Mouse (Mus musculus): ENCODE data around the gene Ppm1h. TPM values are rescaled to one million over a fixed set of nuclear protein-coding genes. Genes with fewer than 3 reads are reported as not detected.
A peak's percentile ranks its signal among the peaks of the same experiment; 100 is the strongest.

Ppm1h gene
- polyA plus RNA-seq, 1 experiment from 2014 or later = 8.8 TPM

GRCm38 (mm10) chr10:122987671-122988128 is 309.1 kb downstream of the Ppm1h start:
- Histone ChIP-seq H3K9ac (ENCODE audit: low read length) (no peak overlapping the region), H3K4me2 (ENCODE audit: low read length) (no peak overlapping the region)

GRCm38 (mm10) chr10:122988372-122988771 is 309.8 kb downstream of the Ppm1h start:
- Histone ChIP-seq H3K27me3 (replicated peaks; ENCODE audit: control insufficient read depth, insufficient read depth, low read length) (no peaks in the 10 kb centered on the region), H3K9me3 (replicated peaks; ENCODE audit: control insufficient read depth, low read length) (no peaks in the 10 kb centered on the region), H3K4me3 (ENCODE audit: low read depth, low read length) (no peak overlapping the region), H3K4me2 (ENCODE audit: low read length) (no peak overlapping the region), H3K27ac (ENCODE audit: low read depth, low read length) (no peak overlapping the region), H3K36me3 (ENCODE audit: control insufficient read depth, insufficient read depth, low read length) (peaks cover 10% of the 10 kb centered on the region; the same call in 1 of the 2 replicates), H3K9ac (ENCODE audit: low read length) (no peak overlapping the region), H3K4me1 (ENCODE audit: control insufficient read depth, insufficient read depth, low read length) (peaks cover 17% of the 10 kb centered on the region)
- 86% methylated on average over 7 of the region's 7 CpGs for WGBS
- no peak for ATAC-seq
- no peak for DNase-seq (ENCODE audit: low spot score)

More at GRCm38 (mm10) chr10:122987671-122988128, 309.1 kb downstream of the Ppm1h start:
- H3K27me3 ChIP-seq (replicated peaks; ENCODE audit: control insufficient read depth, insufficient read depth, low read length) = no peaks in the 10 kb centered on the region
- H3K9me3 ChIP-seq (replicated peaks; ENCODE audit: control insufficient read depth, low read length) = no peaks in the 10 kb centered on the region
- ATAC-seq = no peak
- peaks cover 24% of the 10 kb centered on the region for H3K4me1 ChIP-seq (ENCODE audit: control insufficient read depth, insufficient read depth, low read length)
- H3K36me3 ChIP-seq (ENCODE audit: control insufficient read depth, insufficient read depth, low read length) = peaks cover 9% of the 10 kb centered on the region; the same call in 1 of the 2 replicates
- peak; percentile 76 for DNase-seq (ENCODE audit: low spot score)
- peak overlapping the region; percentile 35; the same call in 1 of the 2 replicates for H3K27ac ChIP-seq (ENCODE audit: low read depth, low read length)
- 26% methylated on average over 9 of the region's 9 CpGs for WGBS
- no peak overlapping the region for H3K4me3 ChIP-seq (ENCODE audit: low read depth, low read length)

- ATAC-seq (no peak), DNase-seq (ENCODE audit: low spot score) (peak; percentile 42)
- peaks cover 16% of the 10 kb centered on the region for H3K36me3 ChIP-seq (ENCODE audit: control insufficient read depth, insufficient read depth, low read length)
- H3K27ac ChIP-seq (ENCODE audit: low read depth, low read length) = no peak overlapping the region
- no peaks in the 10 kb centered on the region for H3K9me3 ChIP-seq (replicated peaks; ENCODE audit: control insufficient read depth, low read length)
- H3K4me2 ChIP-seq (ENCODE audit: low read length) = no peak overlapping the region
- H3K27me3 ChIP-seq (replicated peaks; ENCODE audit: control insufficient read depth, insufficient read depth, low read length) = no peaks in the 10 kb centered on the region
- peaks cover 10% of the 10 kb centered on the region for H3K4me1 ChIP-seq (ENCODE audit: control insufficient read depth, insufficient read depth, low read length)
- no peak overlapping the region for H3K4me3 ChIP-seq (ENCODE audit: low read depth, low read length)
- WGBS = 91% methylated on average over 9 of the region's 9 CpGs
- H3K9ac ChIP-seq (ENCODE audit: low read length) = no peak overlapping the region
Observed at GRCm38 (mm10) chr10:122989916-122990315, 311.4 kb downstream of the Ppm1h start.

GRCm38 (mm10) chr10:122990606-122991005 is 312.0 kb downstream of the Ppm1h start:
- Histone ChIP-seq H3K4me1 (ENCODE audit: control insufficient read depth, insufficient read depth, low read length) (peaks cover 10% of the 10 kb centered on the region), H3K9me3 (replicated peaks; ENCODE audit: control insufficient read depth, low read length) (no peaks in the 10 kb centered on the region), H3K4me2 (ENCODE audit: low read length) (no peak overlapping the region), H3K27ac (ENCODE audit: low read depth, low read length) (0 out of 2 replicates have a peak overlapping the region, but pooled peaks have one; percentile 46), H3K27me3 (replicated peaks; ENCODE audit: control insufficient read depth, insufficient read depth, low read length) (no peaks in the 10 kb centered on the region), H3K36me3 (ENCODE audit: control insufficient read depth, insufficient read depth, low read length) (peaks cover 23% of the 10 kb centered on the region), H3K4me3 (ENCODE audit: low read depth, low read length) (no peak overlapping the region), H3K9ac (ENCODE audit: low read length) (no peak overlapping the region)
- DNase-seq (ENCODE audit: low spot score) (no peak), ATAC-seq (no peak)
- 92% methylated on average over 6 of the region's 6 CpGs for WGBS

DNA sequence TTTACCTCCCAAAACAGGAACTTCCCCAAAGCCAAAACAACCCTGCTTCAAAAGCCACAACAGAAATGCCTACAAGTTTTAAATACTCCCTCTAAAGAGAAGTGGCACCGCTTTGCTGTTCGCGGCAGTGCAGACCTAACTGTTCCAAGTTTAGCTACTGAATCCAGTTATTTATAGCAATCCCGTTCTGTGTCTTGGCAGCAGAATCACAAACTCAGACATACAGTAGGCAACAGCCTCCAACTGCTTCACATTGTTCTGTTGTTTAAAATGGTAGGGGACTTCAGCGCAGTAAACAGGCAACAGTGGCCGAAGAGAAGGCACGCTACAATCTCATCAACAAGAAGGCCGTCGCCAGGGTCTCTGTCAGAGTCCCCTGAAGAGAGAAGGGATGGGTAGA is 312.5 kb downstream of the Ppm1h start:
- 85% methylated on average over 9 of the region's 9 CpGs for WGBS
- Histone ChIP-seq H3K9ac (ENCODE audit: low read length) (no peak overlapping the region), H3K27me3 (replicated peaks; ENCODE audit: control insufficient read depth, insufficient read depth, low read length) (no peaks in the 10 kb centered on the region), H3K36me3 (ENCODE audit: control insufficient read depth, insufficient read depth, low read length) (peaks cover 26% of the 10 kb centered on the region), H3K4me3 (ENCODE audit: low read depth, low read length) (no peak overlapping the region), H3K4me1 (ENCODE audit: control insufficient read depth, insufficient read depth, low read length) (peaks cover 10% of the 10 kb centered on the region), H3K27ac (ENCODE audit: low read depth, low read length) (0 out of 2 replicates have a peak overlapping the region, but pooled peaks have one; percentile 22), H3K9me3 (replicated peaks; ENCODE audit: control insufficient read depth, low read length) (no peaks in the 10 kb centered on the region), H3K4me2 (ENCODE audit: low read length) (no peak overlapping the region)
- DNase-seq (ENCODE audit: low spot score) (peak; percentile 55), ATAC-seq (no peak)

- ATAC-seq (no peak), DNase-seq (ENCODE audit: low spot score) (no peak)
- Histone ChIP-seq H3K9ac (ENCODE audit: low read length) (no peak overlapping the region), H3K4me3 (ENCODE audit: low read depth, low read length) (no peak overlapping the region), H3K4me1 (ENCODE audit: control insufficient read depth, insufficient read depth, low read length) (peaks cover 10% of the 10 kb centered on the region), H3K9me3 (replicated peaks; ENCODE audit: control insufficient read depth, low read length) (no peaks in the 10 kb centered on the region), H3K4me2 (ENCODE audit: low read length) (no peak overlapping the region), H3K27me3 (replicated peaks; ENCODE audit: control insufficient read depth, insufficient read depth, low read length) (no peaks in the 10 kb centered on the region), H3K36me3 (ENCODE audit: control insufficient read depth, insufficient read depth, low read length) (peaks cover 32% of the 10 kb centered on the region), H3K27ac (ENCODE audit: low read depth, low read length) (0 out of 2 replicates have a peak overlapping the region, but pooled peaks have one; percentile 22)
- 89% methylated on average over 9 of the region's 9 CpGs for WGBS
Observed at GRCm38 (mm10) chr10:122991648-122992047, 313.1 kb downstream of the Ppm1h start.

DNA sequence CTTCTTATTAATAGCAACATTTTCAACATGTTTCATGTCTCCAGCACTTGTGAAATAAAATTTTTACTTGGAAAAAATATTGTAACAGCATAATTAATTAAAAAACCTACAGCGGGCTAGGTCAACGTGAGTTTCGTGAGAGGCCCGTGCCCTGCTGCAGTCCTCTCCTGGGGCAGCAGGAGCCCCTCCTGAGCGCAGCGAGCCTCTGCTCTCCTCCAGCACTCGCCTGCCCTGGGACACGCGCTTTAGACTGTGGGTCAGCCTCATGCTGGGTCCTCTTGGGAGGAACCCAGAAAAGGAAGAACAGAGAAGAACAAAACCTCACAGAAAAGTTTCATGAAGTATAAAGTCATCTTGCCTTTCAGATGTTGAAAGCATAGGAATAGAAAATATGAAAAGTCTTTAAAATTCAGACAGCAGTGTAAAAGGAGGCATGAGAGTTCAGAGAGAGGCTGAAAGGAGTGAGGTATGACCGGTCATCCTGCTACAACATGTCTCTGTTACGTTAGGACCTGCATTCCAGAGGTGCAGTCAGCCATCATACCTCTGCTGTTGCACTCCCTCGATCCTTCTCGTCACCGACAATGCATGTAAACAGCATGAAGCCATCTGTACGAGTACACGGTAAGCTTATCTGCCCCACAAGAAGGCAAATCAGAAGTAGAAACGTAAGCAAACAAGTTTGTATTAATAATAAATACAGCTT is 316.0 kb downstream of the Ppm1h start:
- 70% methylated on average over 17 of the region's 17 CpGs for WGBS
- Histone ChIP-seq H3K36me3 (ENCODE audit: control insufficient read depth, insufficient read depth, low read length) (peaks cover 57% of the 10 kb centered on the region), H3K9me3 (replicated peaks; ENCODE audit: control insufficient read depth, low read length) (no peaks in the 10 kb centered on the region), H3K27ac (ENCODE audit: low read depth, low read length) (no peak overlapping the region), H3K27me3 (replicated peaks; ENCODE audit: control insufficient read depth, insufficient read depth, low read length) (no peaks in the 10 kb centered on the region), H3K4me1 (ENCODE audit: control insufficient read depth, insufficient read depth, low read length) (no peaks in the 10 kb centered on the region), H3K4me3 (ENCODE audit: low read depth, low read length) (no peak overlapping the region), H3K4me2 (ENCODE audit: low read length) (no peak overlapping the region), H3K9ac (ENCODE audit: low read length) (no peak overlapping the region)
- ATAC-seq (no peak), DNase-seq (ENCODE audit: low spot score) (no peak)
